Mouse (Mus musculus) CD4-positive helper T cell, adult 2 months (primary cell): ENCODE measurements at regions not wholly inside any gene's neighbourhood (a gene's known extent, or its start where the extent isn't known, plus 50 kb on each side); places are given as distances from the start of the nearest gene placed in this dataset.
A peak's percentile ranks its signal among the peaks of the same experiment; 100 is the strongest.
"Not testable (repeated sequence)": the region's sequence is repeated elsewhere in the genome, so short reads cannot be mapped to it uniquely, and the experiment has no call there.

Source experiments
- DNase-seq: peaks from one replicate; pipeline ENCODE4 v3.0.0-alpha.2; 2012; ENCODE audit warnings: low read depth, missing footprints, low spot score

- peak; percentile 11 for DNase-seq
Measured at GRCm38 (mm10) chr5:149815879-149816278, 137.8 kb downstream of the B3glct start.

- DNase-seq = no peak
Measured at GRCm38 (mm10) chr5:149818812-149819211, 140.8 kb downstream of the B3glct start.

GRCm38 (mm10) chr5:149823821-149824220 lies 145.8 kb downstream of the B3glct start:
- no peak for DNase-seq

DNA sequence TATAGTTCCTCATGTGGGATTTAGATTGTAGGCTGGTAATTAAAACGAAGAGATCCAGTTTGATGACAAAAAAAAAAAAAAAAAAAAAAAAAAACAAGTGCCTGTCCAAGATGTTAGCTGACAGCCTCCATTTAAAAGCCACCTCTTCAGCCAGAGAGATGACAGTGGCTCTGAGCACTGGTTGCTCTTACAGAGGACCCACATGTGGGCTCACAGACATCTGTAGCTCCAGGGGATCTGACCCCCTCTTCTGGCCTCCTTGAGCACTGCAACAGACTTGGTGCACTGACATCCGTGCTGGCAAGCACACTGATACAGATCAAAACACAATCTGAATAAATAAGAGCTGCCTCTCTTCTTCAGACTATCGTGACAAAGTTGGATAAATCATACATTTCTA lies 149.6 kb downstream of the B3glct start:
- DNase-seq = no peak

DNA sequence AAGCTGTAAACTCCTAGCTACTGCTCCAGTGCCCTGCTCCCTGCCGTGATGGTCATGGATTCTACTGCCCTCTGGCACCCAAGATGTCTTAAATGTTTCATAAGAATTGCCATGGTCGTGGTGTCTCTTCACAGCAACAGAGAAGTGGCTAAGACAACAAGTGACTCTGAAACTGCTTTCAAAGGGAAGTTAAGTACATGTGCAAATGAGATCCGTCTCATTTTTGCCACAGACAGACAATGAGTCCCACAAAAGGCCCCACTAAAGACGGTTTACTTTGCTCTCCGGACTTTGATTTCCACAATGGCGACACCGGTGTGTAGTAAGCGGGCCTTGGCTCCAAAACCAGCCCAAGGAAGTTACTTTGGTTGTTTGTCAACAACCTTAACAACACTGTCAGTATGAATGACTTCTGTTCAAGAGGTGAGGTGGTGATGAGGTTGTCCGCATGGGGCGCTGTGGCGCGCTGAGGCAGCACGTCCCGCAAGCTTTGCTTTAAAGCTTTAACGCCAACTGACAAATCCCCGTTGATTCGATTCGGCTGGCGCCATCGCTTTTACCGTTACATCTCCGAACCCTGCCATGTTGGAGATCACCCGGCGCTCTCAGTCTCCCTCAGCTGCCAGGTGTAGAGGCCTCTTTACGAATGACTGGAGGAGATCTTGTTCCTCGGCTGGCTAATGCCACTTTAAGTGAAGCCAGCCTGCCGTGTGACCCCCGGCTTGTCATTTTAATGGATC lies 153.3 kb downstream of the B3glct start:
- DNase-seq = peak; percentile 51

- no peak for DNase-seq
Measured at GRCm38 (mm10) chr5:149837379-149837778, 159.3 kb downstream of the B3glct start.

DNA sequence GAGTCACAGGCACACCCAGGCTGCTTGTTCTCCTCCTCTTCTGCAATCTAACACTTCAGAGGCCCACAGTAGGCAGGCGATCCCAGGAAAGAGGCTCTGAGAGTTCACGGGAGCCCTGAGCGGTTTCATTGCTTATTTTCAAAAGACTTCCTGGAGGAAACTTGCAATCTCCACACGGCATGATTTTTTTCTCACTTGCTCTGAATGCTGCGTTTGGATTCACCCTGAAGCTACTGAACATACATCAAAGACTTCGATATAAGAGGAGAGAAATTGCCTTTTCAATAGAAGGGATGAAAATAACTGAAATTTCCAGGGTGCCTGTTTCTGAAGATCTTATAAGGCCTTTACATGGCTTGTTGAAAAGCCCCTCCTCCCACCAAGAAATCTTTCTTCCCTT lies 164.5 kb downstream of the B3glct start:
- DNase-seq = no peak

DNA sequence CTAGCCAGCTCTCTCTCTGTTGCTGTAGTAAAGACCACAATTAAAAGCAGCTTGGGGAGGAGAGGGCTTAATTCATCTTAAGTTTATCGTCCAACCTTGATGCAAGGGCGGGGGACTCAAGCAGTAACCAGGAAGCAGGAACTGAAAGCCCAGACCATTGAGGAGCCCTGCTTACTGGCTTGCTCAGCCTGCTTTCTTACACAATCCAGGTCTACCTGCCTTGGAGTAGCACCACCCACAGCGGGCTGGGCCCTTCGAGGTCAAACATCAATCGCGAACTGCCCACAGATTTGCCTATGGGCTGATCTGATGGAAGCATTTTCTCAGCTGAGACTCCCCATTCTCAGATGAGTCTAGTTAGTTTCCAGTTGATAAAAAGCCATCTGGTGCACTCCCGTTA lies 165.3 kb downstream of the B3glct start:
- DNase-seq = no peak

GRCm38 (mm10) chr5:149845256-149845655 lies 167.2 kb downstream of the B3glct start:
- no peak for DNase-seq

DNA sequence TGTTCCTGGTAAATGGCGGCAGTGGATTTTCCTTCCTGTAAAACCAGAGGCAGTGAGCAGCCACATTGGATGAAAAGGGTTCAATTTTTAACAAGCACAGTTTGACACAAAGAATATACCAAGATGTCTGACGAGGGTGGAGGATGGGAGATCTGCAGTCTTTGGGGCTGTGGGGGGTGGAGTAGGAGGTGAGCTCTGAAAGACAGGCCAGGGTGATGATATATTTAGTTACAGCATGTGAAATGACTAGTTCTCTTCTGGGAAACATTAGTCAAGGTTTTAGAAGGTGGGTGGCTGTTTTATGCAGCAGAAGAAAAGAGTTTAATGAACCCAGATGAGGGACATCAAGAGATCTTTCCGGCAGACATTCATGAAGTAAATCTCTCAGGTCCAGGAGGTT lies 170.0 kb upstream of the Rxfp2 start:
- no peak for DNase-seq

DNA sequence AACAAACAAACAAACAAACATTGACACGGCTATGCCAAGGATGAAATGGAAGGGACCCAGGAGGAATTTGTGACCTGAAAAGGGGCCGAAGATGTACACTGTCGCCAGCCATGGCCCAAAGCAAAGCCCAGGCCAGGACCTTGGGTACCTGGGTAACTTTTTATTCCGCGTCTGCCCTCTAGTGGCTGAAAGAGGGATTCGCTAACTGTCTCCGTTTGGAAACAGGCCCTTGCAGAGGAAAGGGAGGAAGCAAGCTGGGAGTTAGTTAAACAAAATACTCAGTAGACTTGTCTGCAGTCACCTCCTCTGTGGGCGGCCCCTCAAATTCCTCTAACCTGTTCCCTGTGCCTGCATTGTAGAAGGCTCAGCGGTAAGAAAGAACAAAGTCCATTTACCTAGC lies 167.5 kb upstream of the Rxfp2 start:
- peak; percentile 51 for DNase-seq

- no peak for DNase-seq
Measured at GRCm38 (mm10) chr5:149852516-149852915, 166.0 kb upstream of the Rxfp2 start.

DNA sequence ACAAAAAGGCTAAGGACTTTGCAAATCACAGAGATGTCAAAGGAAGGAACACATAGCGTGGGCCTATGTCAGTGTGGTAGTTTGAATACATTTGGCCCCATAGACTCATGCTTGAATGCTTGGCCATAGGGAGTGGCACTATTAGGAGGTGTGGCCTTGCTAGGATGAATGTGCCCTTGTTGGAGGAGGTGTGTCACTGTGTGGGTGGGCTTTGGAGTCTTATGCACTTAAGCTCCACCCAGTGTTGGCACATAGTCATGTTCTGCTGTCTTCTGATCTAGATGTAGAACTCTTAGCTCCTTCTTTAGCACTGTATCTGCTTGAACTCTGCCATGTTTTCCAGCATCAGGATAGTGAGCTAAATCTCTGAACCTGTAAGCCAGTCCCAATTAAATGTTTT lies 162.4 kb upstream of the Rxfp2 start:
- DNase-seq = no peak

- no peak for DNase-seq
Measured at GRCm38 (mm10) chr5:149857019-149857418, 161.5 kb upstream of the Rxfp2 start.

GRCm38 (mm10) chr5:149861489-149861962 lies 156.9 kb upstream of the Rxfp2 start:
- no peak for DNase-seq

- no peak for DNase-seq
Measured at GRCm38 (mm10) chr5:149867926-149868325, 150.5 kb upstream of the Rxfp2 start.

DNA sequence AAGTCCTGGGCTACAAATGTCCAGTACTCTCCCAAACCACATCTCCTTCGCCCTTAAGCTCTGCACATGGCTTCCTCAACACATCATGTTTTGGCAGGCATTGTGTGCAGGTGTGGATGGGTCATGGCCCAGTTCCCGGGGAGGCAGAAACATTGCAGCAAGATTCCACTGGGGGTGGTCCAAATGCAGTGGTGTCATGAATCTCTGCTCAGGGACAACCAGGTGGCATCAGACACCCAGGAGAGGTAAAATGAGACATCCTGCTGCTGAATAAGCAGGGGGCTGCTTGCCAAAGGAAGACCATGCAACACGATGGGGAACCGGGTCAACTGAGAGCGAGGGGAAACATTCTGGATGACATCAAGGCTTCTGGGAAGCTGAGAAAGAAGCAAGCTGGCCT lies 149.0 kb upstream of the Rxfp2 start:
- no peak for DNase-seq

- DNase-seq = no peak
Measured at GRCm38 (mm10) chr5:149870596-149870995, 147.9 kb upstream of the Rxfp2 start.

DNA sequence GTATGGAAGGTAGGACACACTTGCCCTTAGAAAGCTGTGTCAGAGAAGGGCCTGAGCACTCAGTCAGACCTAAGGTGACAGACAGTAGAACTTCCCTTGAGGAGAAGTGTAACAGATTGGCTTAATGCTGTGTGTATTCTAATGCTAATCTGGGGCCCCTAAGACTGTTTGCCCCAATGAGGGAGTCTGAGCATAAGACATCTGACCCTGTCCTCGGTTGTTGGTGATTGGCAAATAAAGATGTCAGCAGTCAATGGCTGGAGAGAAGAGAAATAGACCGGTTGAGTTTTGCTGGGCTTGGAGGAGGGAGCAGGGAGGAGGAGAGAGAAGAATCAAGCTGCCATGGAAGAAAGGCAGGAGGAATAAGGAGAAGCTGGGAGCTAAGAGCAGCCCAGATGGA lies 147.0 kb upstream of the Rxfp2 start:
- DNase-seq = no peak

DNA sequence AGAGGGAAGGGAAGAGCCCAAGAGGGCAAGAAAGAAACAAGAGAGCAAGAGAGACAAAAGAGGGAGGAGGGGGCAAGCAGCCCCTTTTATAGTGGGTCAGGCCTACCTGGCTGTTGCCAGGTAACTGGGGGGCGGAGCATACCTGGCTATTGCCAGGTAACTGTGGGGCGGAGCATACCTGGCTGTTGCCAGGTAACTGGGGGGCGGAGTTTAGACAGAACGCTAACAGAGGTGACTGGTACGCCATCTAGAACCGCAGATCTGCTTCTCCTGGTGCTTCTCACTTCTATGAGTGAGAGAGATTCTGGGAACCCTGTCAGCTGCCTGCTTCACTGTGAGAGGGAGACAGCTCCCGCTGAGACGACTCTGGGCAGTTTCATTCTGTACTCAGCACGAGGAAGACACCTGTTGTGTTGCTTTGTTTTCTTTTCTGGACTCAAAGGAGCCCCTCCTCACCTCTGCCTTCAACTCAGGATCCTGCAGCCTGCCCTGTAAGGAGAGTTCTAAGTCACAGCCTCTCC lies 144.9 kb upstream of the Rxfp2 start:
- no peak for DNase-seq

- DNase-seq = no peak
Measured at GRCm38 (mm10) chr5:149874342-149874741, 144.1 kb upstream of the Rxfp2 start.

- DNase-seq = not testable (repeated sequence)
Measured at GRCm38 (mm10) chr5:149892453-149892852, 126.0 kb upstream of the Rxfp2 start.

DNA sequence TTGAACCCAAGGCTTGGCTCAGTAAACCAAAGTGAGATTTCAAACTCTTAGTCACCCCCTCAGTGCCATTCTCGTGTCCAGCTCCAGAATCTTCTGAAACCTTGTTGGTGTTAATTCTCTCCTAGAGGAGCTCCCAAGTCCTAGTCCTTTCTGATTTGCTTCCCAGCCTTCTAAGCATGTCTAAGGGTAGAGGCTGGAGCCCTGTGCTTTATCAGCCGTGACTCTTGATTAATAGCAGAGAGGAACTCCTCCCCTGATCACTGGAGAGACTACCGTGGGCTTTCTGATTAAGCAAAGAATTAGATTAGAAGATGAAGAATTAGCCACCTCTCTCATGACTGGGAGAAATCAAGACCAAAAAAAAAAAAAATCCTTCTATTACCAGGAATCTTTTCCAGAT lies 111.5 kb upstream of the Rxfp2 start:
- DNase-seq = no peak
